Mouse (Mus musculus) testis, adult 2 months (tissue): ENCODE data around the gene Mum1l1. TPM values are rescaled to one million over a fixed set of nuclear protein-coding genes. Genes with fewer than 3 reads are reported as not detected.

Experiments used
- H3K27ac ChIP-seq: fragments of 200-500 bp; 2 replicates; pipeline ENCODE4 v1.5.1; 2012; ENCODE audit warnings: low read depth, low read length; ENCODE audit not compliant: control insufficient read depth, insufficient read depth
- H3K27me3 ChIP-seq: fragments of 200-500 bp; 2 replicates; pipeline ENCODE4 v1.6.1; 2012; ENCODE audit warnings: mild to moderate bottlenecking, low read length, moderate library complexity; ENCODE audit not compliant: control insufficient read depth, insufficient read depth
- H3K36me3 ChIP-seq: fragments of 200-500 bp; 2 replicates; pipeline ENCODE4 v1.6.1; 2012; ENCODE audit warnings: mild to moderate bottlenecking, low read length; ENCODE audit not compliant: control insufficient read depth, insufficient read depth
- H3K4me1 ChIP-seq: fragments of 200-500 bp; 2 replicates; pipeline ENCODE4 v1.6.1; 2012; ENCODE audit warnings: low read length; ENCODE audit not compliant: control insufficient read depth, insufficient read depth
- H3K4me3 ChIP-seq: fragments of 200-500 bp; 2 replicates; pipeline ENCODE4 v1.5.1; 2012; ENCODE audit warnings: low read depth, mild to moderate bottlenecking, low read length, moderate library complexity, mixed read lengths; ENCODE audit not compliant: control insufficient read depth
- CTCF ChIP-seq: fragments of 200-500 bp; IDR thresholded peaks from 2 replicates; pipeline ENCODE4 v1.5.1; 2012; ENCODE audit warnings: low read depth, mild to moderate bottlenecking, inconsistent platforms, low read length, moderate library complexity; ENCODE audit not compliant: control insufficient read depth, insufficient read depth, insufficient replicate concordance
- POLR2A ChIP-seq: fragments of 200-500 bp; IDR thresholded peaks from 2 replicates; pipeline ENCODE4 v1.6.1; 2012; ENCODE audit warnings: low read depth, mild to moderate bottlenecking, inconsistent platforms, low read length, moderate library complexity; ENCODE audit not compliant: control insufficient read depth
- polyA plus RNA-seq: library from polyadenylated mRNA; depleted of rRNA; stranded (reverse); fragments of >200 nt; gene quantifications from 2 replicates; pipeline ENCODE4 v1.2.3, GENCODE M21; 2012; rRNA removed

Gene Mum1l1
- polyA plus RNA-seq, 1 experiment: 12.7 TPM

GRCm38 (mm10) chrX:139257072-139257471 is 47.2 kb downstream of the Mum1l1 start:
- Histone ChIP-seq H3K4me3 (no peak overlapping the region), H3K4me1 (no peaks in the 10 kb centered on the region), H3K27me3 (no peaks in the 10 kb centered on the region), H3K27ac (no peak overlapping the region), H3K36me3 (no peaks in the 10 kb centered on the region)
- TF ChIP-seq POLR2A (no peak), CTCF (no peak)

GRCm38 (mm10) chrX:139281966-139282365 is 72.1 kb downstream of the Mum1l1 start:
- Histone ChIP-seq H3K27ac (no peak overlapping the region), H3K4me1 (no peaks in the 10 kb centered on the region), H3K27me3 (no peaks in the 10 kb centered on the region), H3K4me3 (no peak overlapping the region), H3K36me3 (no peaks in the 10 kb centered on the region)
- TF ChIP-seq CTCF (no peak), POLR2A (no peak)

Other genes with a start within 250 kb of the Mum1l1 start
- gene Serpina7, start 124.8 kb upstream of the Mum1l1 start, polyA plus RNA-seq: 0.90 and 1.4 TPM in 2 replicates
- gene 4930513O06Rik, start 123.8 kb upstream of the Mum1l1 start, polyA plus RNA-seq: 4.3 and 6.1 TPM in 2 replicates
- gene 4933428M09Rik, start 30.8 kb upstream of the Mum1l1 start, polyA plus RNA-seq: 18.0 and 21.0 TPM in 2 replicates
- 2.1 and 4.1 TPM in 2 replicates for gene Trap1a, start 123.6 kb downstream of the Mum1l1 start, polyA plus RNA-seq